Mouse (Mus musculus) ES-E14 (cell line): ENCODE results near the gene Clptm1. TPM values are rescaled to one million over a fixed set of nuclear protein-coding genes. Genes with fewer than 3 reads are reported as not detected.

Experiments used
- DNase-seq: peaks from one replicate; pipeline ENCODE4 v3.0.0-alpha.2; 2013; ENCODE audit warnings: low read depth, low spot score
- H3K27ac ChIP-seq: 2 replicates; pipeline ENCODE4 v1.5.1; 2012; ENCODE audit warnings: low read depth, mild to moderate bottlenecking, low read length, moderate library complexity, mixed read lengths; ENCODE audit not compliant: poor library complexity, insufficient read depth, severe bottlenecking
- H3K36me3 ChIP-seq: 2 replicates; pipeline ENCODE4 v1.6.1; 2012; ENCODE audit warnings: mild to moderate bottlenecking, low read length, moderate library complexity, mixed read lengths; ENCODE audit not compliant: control insufficient read depth, poor library complexity, insufficient read depth, severe bottlenecking
- H3K4me1 ChIP-seq, 2 experiments: fragments of 150-350 bp in 1 of 2; sonication (generic) in 1 of 2; 2 replicates each; pipeline ENCODE4 v1.6.1; 2012; ENCODE audit warnings: low read length in 2 of 2, mild to moderate bottlenecking in 1 of 2, mixed read lengths in 1 of 2; ENCODE audit not compliant: control insufficient read depth in 2 of 2, insufficient read depth in 2 of 2, poor library complexity in 1 of 2
- H3K4me3 ChIP-seq, 2 experiments: fragments of 150-350 bp in 1 of 2; sonication (generic) in 1 of 2; 2 replicates each; pipeline ENCODE4 v1.5.1; 2012; ENCODE audit warnings: low read length in 2 of 2, low read depth in 1 of 2, mild to moderate bottlenecking in 1 of 2, mixed read lengths in 1 of 2; ENCODE audit not compliant: insufficient read depth in 1 of 2, poor library complexity in 1 of 2, severe bottlenecking in 1 of 2
- H3K9ac ChIP-seq: 2 replicates; pipeline ENCODE4 v1.6.1; 2012; ENCODE audit warnings: low read depth, mild to moderate bottlenecking, low read length, mixed read lengths; ENCODE audit not compliant: poor library complexity, insufficient read depth, severe bottlenecking
- H3K9me3 ChIP-seq: fragments of 150-350 bp; sonication (generic); 2 replicates; pipeline ENCODE4 v1.6.1; 2012; ENCODE audit warnings: low read depth, mild to moderate bottlenecking, low read length; ENCODE audit not compliant: control insufficient read depth, insufficient read depth
- CHD2 ChIP-seq: IDR thresholded peaks from 2 replicates; pipeline ENCODE4 v1.6.1; 2014; ENCODE audit warnings: mild to moderate bottlenecking, low read depth, low read length, inconsistent platforms
- HCFC1 ChIP-seq: IDR thresholded peaks from 2 replicates; pipeline ENCODE4 v1.6.1; 2012; ENCODE audit warnings: low read length, inconsistent platforms, borderline replicate concordance; ENCODE audit not compliant: insufficient read depth
- MAFK ChIP-seq: IDR thresholded peaks from 2 replicates; pipeline ENCODE4 v1.6.1; 2014; ENCODE audit warnings: mild to moderate bottlenecking, low read depth, low read length, inconsistent platforms; ENCODE audit not compliant: insufficient read depth
- ZC3H11A ChIP-seq: IDR thresholded peaks from 2 replicates; pipeline ENCODE4 v1.6.1; 2012; ENCODE audit warnings: low read depth, mild to moderate bottlenecking, inconsistent platforms, low read length, borderline replicate concordance
- ZNF384 ChIP-seq: IDR thresholded peaks from 2 replicates; pipeline ENCODE4 v1.6.1; 2012; ENCODE audit warnings: low read depth, low read length, inconsistent platforms
- in situ Hi-C, 2 experiments: fragments of 600-800 bp; cut with MboI; formaldehyde crosslinking; loops; one replicate each; pipeline ENCODE4 v1.15.1; 2025; ENCODE audit warnings: low sequenced_read_pairs in 2 of 2, inconsistent platforms in 1 of 2; ENCODE audit not compliant: unreplicated experiment in 2 of 2
- total RNA-seq: library from RNA; depleted of rRNA; stranded (reverse); fragments of 300-350 nt; gene quantifications from 2 replicates; pipeline ENCODE4 v1.2.3, GENCODE M21; 2012

Clptm1 gene
- total RNA-seq, 1 experiment: 129 TPM

GRCm38 (mm10) chr7:19603849-19604605, 60.8 kb downstream of the Clptm1 start, which contains the start of gene Clasrp:
Gene Clasrp, minus strand, starts transcription at chr7:19604486.
- peak within 1 kb of the TSS; percentile 87 for H3K9ac ChIP-seq
- peak within 1 kb of the TSS; percentile 85 to 89 for H3K4me3 ChIP-seq
- DNase-seq: peak; percentile 92
- peaks cover 3 to 13% of the 10 kb centered on the region in 2 experiments; a peak in 2 of 4 replicates for H3K4me1 ChIP-seq
- TF ChIP-seq CHD2 (no peak), ZC3H11A (no peak), MAFK (no peak), ZNF384 (no peak), HCFC1 (0 out of 2 replicates have a peak, but pooled peaks have one; percentile 23)
- H3K27ac ChIP-seq: peak within 1 kb of the TSS; percentile 49; the same call in 1 of the 2 replicates
- no peaks in the 10 kb centered on the region for H3K9me3 ChIP-seq
- in situ Hi-C loops: no loop called here
- peaks cover 6% of the 10 kb centered on the region for H3K36me3 ChIP-seq

- no peaks in the 10 kb centered on the region for H3K9me3 ChIP-seq
- in situ Hi-C loops: no loop called here
- H3K4me3 ChIP-seq: peak overlapping the region; percentile 85 to 89; a peak in 3 of 4 replicates
- TF ChIP-seq ZNF384: no peak
- TF ChIP-seq HCFC1: no peak
- no peak for TF ChIP-seq CHD2
- TF ChIP-seq ZC3H11A: no peak
- no peak for TF ChIP-seq MAFK
- no peak for DNase-seq
- no peak overlapping the region for H3K27ac ChIP-seq
- H3K36me3 ChIP-seq: peaks cover 13% of the 10 kb centered on the region
- H3K4me1 ChIP-seq: peaks cover 3 to 13% of the 10 kb centered on the region in 2 experiments; a peak in 2 of 4 replicates
- peak overlapping the region; percentile 34; the same call in 1 of the 2 replicates for H3K9ac ChIP-seq
Measured at GRCm38 (mm10) chr7:19603055-19603454, 61.8 kb downstream of the Clptm1 start.

GRCm38 (mm10) chr7:19600562-19600961, 64.3 kb downstream of the Clptm1 start:
- Histone ChIP-seq H3K4me3 (no peak overlapping the region), H3K9ac (no peak overlapping the region), H3K36me3 (peaks cover 20% of the 10 kb centered on the region), H3K27ac (no peak overlapping the region), H3K4me1 (peaks cover 3 to 15% of the 10 kb centered on the region in 2 experiments; a peak in 2 of 4 replicates), H3K9me3 (no peaks in the 10 kb centered on the region)
- in situ Hi-C loops: no loop called here
- TF ChIP-seq ZC3H11A (no peak), CHD2 (no peak), MAFK (no peak), ZNF384 (no peak), HCFC1 (no peak)
- DNase-seq: no peak

GRCm38 (mm10) chr7:19593061-19593730, 71.6 kb downstream of the Clptm1 start:
- in situ Hi-C loops: no loop called here
- Histone ChIP-seq H3K27ac (no peak overlapping the region), H3K4me3 (no peak overlapping the region), H3K9me3 (no peaks in the 10 kb centered on the region), H3K4me1 (peaks cover 5 to 26% of the 10 kb centered on the region in 2 experiments; a peak in 3 of 4 replicates), H3K36me3 (peaks cover 57% of the 10 kb centered on the region), H3K9ac (no peak overlapping the region)
- DNase-seq: no peak
- TF ChIP-seq ZC3H11A: no peak
- no peak for TF ChIP-seq MAFK
- no peak for TF ChIP-seq HCFC1
- no peak for TF ChIP-seq CHD2
- no peak for TF ChIP-seq ZNF384
